Mouse (Mus musculus): Measurements from ENCODE around the gene Srrd. TPM values are rescaled to one million over a fixed set of nuclear protein-coding genes. Genes with fewer than 3 reads are reported as not detected.

Srrd gene
- total and polyA plus RNA-seq, 3 experiments: 22.3 to 31.7 (median 27.1) TPM

DNA sequence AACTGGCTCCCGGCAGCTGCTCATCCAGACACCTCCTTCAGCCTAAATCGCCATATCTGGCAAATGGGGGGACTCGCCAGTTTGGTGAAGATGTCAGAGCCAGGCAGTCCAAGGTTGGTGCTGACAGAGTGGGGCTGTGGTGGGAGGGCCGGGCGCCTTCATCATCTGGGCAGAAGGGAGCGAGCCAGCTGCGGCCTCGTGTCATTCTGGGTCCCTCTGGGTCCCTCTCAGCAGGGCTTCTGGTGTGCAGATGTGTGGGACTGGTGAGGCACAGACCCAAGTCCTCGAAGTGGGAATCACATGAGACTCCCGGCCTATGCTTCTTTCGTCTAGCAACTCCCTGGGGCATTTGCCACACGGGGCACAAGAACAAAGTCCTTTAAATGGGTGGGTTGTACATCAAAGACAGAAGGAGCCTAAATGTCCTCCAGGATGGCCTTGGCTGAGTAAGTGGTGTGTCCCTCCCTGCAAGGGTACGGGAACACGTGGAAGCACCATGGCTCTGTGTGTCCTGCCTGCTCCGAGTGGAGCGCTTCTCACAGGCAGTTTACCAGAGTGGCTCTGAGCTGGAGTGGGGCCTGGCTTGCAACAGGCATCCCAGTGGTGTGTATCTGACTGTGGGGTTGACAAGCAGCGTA lies 50.4 kb downstream of the Srrd start:
- dilution Hi-C loops (cut with MboI; ENCODE audit: extremely low pct_ligation_motif_present, extremely low pct_unique_long_range_greater_than_20kb, low sequenced_read_pairs) (no loop called here), in situ Hi-C loops (cut with MboI; ENCODE audit: low pct_ligation_motif_present, low pct_unique_long_range_greater_than_20kb, low sequenced_read_pairs) (no loop called here)
- H3K79me2 ChIP-seq (replicated peaks; ENCODE audit: control insufficient read depth, extremely low read depth, insufficient read depth, poor library complexity, severe bottlenecking): no peaks in the 10 kb centered on the region
- no peak overlapping the region for H3K9ac ChIP-seq (ENCODE audit: insufficient read depth, low read depth)
- no peak for DNase-seq (ENCODE audit: extremely low read depth)
- H3K9me3 ChIP-seq (replicated peaks; ENCODE audit: low read length): no peaks in the 10 kb centered on the region
- H3K36me3 ChIP-seq (replicated peaks in 1 of 2; ENCODE audit: control insufficient read depth in 1 of 2, insufficient read depth in 1 of 2, low read length in 1 of 2): peaks cover 0 to 16% of the 10 kb centered on the region in 2 experiments
- no peaks in the 10 kb centered on the region for H3K27me3 ChIP-seq (replicated peaks)
- peaks cover 7 to 28% of the 10 kb centered on the region in 2 experiments for H3K4me1 ChIP-seq (ENCODE audit: control insufficient read depth in 1 of 2, insufficient read depth in 2 of 2)
- no peak overlapping the region for H3K4me3 ChIP-seq (replicated peaks in 1 of 3; ENCODE audit: low read depth in 2 of 3, low read length in 2 of 3, poor library complexity in 1 of 3)
- no peak overlapping the region for H3K27ac ChIP-seq (ENCODE audit: insufficient read depth, low read depth)
- H3K4me2 ChIP-seq (ENCODE audit: insufficient read depth, low read depth, poor library complexity, severe bottlenecking): no peak overlapping the region
- no peak for TF ChIP-seq PAX5 (IDR thresholded peaks at IDR 0.05; ENCODE audit: low read length)
- TF ChIP-seq MAFK (IDR thresholded peaks at IDR 0.05; ENCODE audit: insufficient replicate concordance, low read length): no peak
- TF ChIP-seq E2F4 (IDR thresholded peaks at IDR 0.05; ENCODE audit: insufficient replicate concordance, low read depth, low read length): no peak
- TF ChIP-seq HCFC1 (IDR thresholded peaks at IDR 0.05; ENCODE audit: low read depth, low read length): no peak
- TF ChIP-seq TBP (conservative IDR thresholded peaks at IDR 0.05; ENCODE audit: low read depth, low read length): no peak
- TF ChIP-seq POLR2AphosphoS2 (IDR thresholded peaks at IDR 0.05; ENCODE audit: low read depth, low read length): no peak
- TF ChIP-seq EP300 (IDR thresholded peaks at IDR 0.05; ENCODE audit: low read length): no peak

DNA sequence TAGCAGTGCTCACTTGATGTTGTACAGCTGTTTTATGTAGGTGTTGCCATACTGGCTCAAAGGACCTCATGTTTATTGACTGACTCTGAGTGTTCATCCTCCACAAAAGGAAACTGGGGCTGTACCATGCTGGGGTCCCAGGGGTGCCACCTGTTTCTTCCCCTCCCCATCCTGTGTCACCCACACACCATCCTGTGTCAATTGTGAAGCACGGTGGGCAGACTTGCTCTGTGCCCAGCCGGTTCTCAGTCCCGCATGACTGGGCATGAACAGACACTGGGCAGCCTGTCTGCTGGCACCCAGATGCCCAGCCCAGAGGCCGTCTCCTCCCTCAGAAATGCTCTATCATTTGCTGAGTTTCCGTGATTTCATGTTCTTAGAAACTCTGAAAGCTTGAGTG lies 51.0 kb downstream of the Srrd start:
- in situ Hi-C loops (cut with MboI; ENCODE audit: low pct_ligation_motif_present, low pct_unique_long_range_greater_than_20kb, low sequenced_read_pairs): no loop called here
- no peak overlapping the region for H3K27ac ChIP-seq (ENCODE audit: insufficient read depth, low read depth)
- DNase-seq (ENCODE audit: extremely low read depth): no peak
- TF ChIP-seq SMC3 (IDR thresholded peaks at IDR 0.05; ENCODE audit: low read depth, low read length) (no peak), CHD1 (IDR thresholded peaks at IDR 0.05; ENCODE audit: low read depth, low read length) (no peak), MAX (IDR thresholded peaks at IDR 0.05; ENCODE audit: low read length) (no peak), HCFC1 (IDR thresholded peaks at IDR 0.05; ENCODE audit: low read depth, low read length) (no peak), ETS1 (conservative IDR thresholded peaks at IDR 0.05; ENCODE audit: low read depth, low read length) (no peak), USF2 (conservative IDR thresholded peaks at IDR 0.05; ENCODE audit: low read depth, low read length) (no peak), TBP (conservative IDR thresholded peaks at IDR 0.05; ENCODE audit: low read depth, low read length) (no peak), MYC (IDR thresholded peaks at IDR 0.05; ENCODE audit: low read depth, low read length) (no peak), ZC3H11A (IDR thresholded peaks at IDR 0.05; ENCODE audit: low read depth, low read length) (no peak), NRF1 (IDR thresholded peaks at IDR 0.05; ENCODE audit: low read depth, low read length) (no peak), PAX5 (IDR thresholded peaks at IDR 0.05; ENCODE audit: low read length) (no peak), MAFK (IDR thresholded peaks at IDR 0.05; ENCODE audit: insufficient replicate concordance, low read length) (no peak), RCOR1 (conservative IDR thresholded peaks at IDR 0.05; ENCODE audit: low read depth, low read length) (no peak), ZNF384 (IDR thresholded peaks at IDR 0.05; ENCODE audit: low read depth, low read length) (no peak), UBTF (IDR thresholded peaks at IDR 0.05; ENCODE audit: low read depth, low read length) (no peak)
- peaks cover 0 to 12% of the 10 kb centered on the region in 2 experiments for H3K36me3 ChIP-seq (replicated peaks in 1 of 2; ENCODE audit: control insufficient read depth in 1 of 2, insufficient read depth in 1 of 2, low read length in 1 of 2)
- dilution Hi-C loops (cut with MboI; ENCODE audit: extremely low pct_ligation_motif_present, extremely low pct_unique_long_range_greater_than_20kb, low sequenced_read_pairs): no loop called here
- H3K27me3 ChIP-seq (replicated peaks): no peaks in the 10 kb centered on the region
- no peak overlapping the region for H3K4me3 ChIP-seq (replicated peaks in 1 of 3; ENCODE audit: low read depth in 2 of 3, low read length in 2 of 3, poor library complexity in 1 of 3)
- no peaks in the 10 kb centered on the region for H3K9me3 ChIP-seq (replicated peaks; ENCODE audit: low read length)
- peaks cover 11 to 34% of the 10 kb centered on the region in 2 experiments for H3K4me1 ChIP-seq (ENCODE audit: control insufficient read depth in 1 of 2, insufficient read depth in 2 of 2)
- H3K79me2 ChIP-seq (replicated peaks; ENCODE audit: control insufficient read depth, extremely low read depth, insufficient read depth, poor library complexity, severe bottlenecking): no peaks in the 10 kb centered on the region
- H3K9ac ChIP-seq (ENCODE audit: insufficient read depth, low read depth): no peak overlapping the region
- H3K4me2 ChIP-seq (ENCODE audit: insufficient read depth, low read depth, poor library complexity, severe bottlenecking): no peak overlapping the region
